Mouse (Mus musculus): ENCODE data around the gene Uqcc2. TPM values are rescaled to one million over a fixed set of nuclear protein-coding genes. Genes with fewer than 3 reads are reported as not detected.

Gene Uqcc2
- polyA plus RNA-seq, 1 experiment: 242 TPM

GRCm38 (mm10) chr17:27074849-27075745, 58.6 kb downstream of the Uqcc2 start:
- DNase-seq (ENCODE audit: low read depth): no peak
- TF ChIP-seq CTCF (IDR thresholded peaks at IDR 0.05; ENCODE audit: borderline replicate concordance, extremely low read depth, insufficient read depth, insufficient read length) (no peak), POLR2A (IDR thresholded peaks at IDR 0.05; ENCODE audit: borderline replicate concordance, extremely low read depth, insufficient read depth, insufficient read length, poor library complexity, severe bottlenecking) (no peak)

- no peak for DNase-seq (ENCODE audit: low read depth)
- TF ChIP-seq CTCF (IDR thresholded peaks at IDR 0.05; ENCODE audit: borderline replicate concordance, extremely low read depth, insufficient read depth, insufficient read length) (no peak), POLR2A (IDR thresholded peaks at IDR 0.05; ENCODE audit: borderline replicate concordance, extremely low read depth, insufficient read depth, insufficient read length, poor library complexity, severe bottlenecking) (no peak)
Measured at GRCm38 (mm10) chr17:27074236-27074635, 59.5 kb downstream of the Uqcc2 start.

- DNase-seq (ENCODE audit: low read depth): no peak
- no peak for TF ChIP-seq CTCF (IDR thresholded peaks at IDR 0.05; ENCODE audit: borderline replicate concordance, extremely low read depth, insufficient read depth, insufficient read length)
- TF ChIP-seq POLR2A (IDR thresholded peaks at IDR 0.05; ENCODE audit: borderline replicate concordance, extremely low read depth, insufficient read depth, insufficient read length, poor library complexity, severe bottlenecking): no peak
Measured at GRCm38 (mm10) chr17:27073778-27074177, 59.9 kb downstream of the Uqcc2 start.

- no peak for DNase-seq (ENCODE audit: low read depth)
- no peak for TF ChIP-seq POLR2A (IDR thresholded peaks at IDR 0.05; ENCODE audit: borderline replicate concordance, extremely low read depth, insufficient read depth, insufficient read length, poor library complexity, severe bottlenecking)
- no peak for TF ChIP-seq CTCF (IDR thresholded peaks at IDR 0.05; ENCODE audit: borderline replicate concordance, extremely low read depth, insufficient read depth, insufficient read length)
Measured at GRCm38 (mm10) chr17:27073126-27073525, 60.6 kb downstream of the Uqcc2 start.

Other genes with a start within 250 kb of the Uqcc2 start
- 9.9 and 15.7 TPM in 2 replicates for gene Kifc5b, start 216.8 kb downstream of the Uqcc2 start, polyA plus RNA-seq (2012; rRNA removed)
- gene Phf1, start 200.9 kb downstream of the Uqcc2 start, polyA plus RNA-seq (2012; rRNA removed): 50.0 and 66.4 TPM in 2 replicates
- 88.9 and 145 TPM in 2 replicates for gene Cuta, start 194.3 kb downstream of the Uqcc2 start, polyA plus RNA-seq (2012; rRNA removed)
- gene Syngap1, start 192.7 kb downstream of the Uqcc2 start, polyA plus RNA-seq (2012; rRNA removed): 120 and 136 TPM in 2 replicates
- gene Zbtb9, start 160.7 kb downstream of the Uqcc2 start, polyA plus RNA-seq (2012; rRNA removed): 22.9 and 25.1 TPM in 2 replicates
- 31.0 and 35.1 TPM in 2 replicates for gene Bak1, start 104.9 kb downstream of the Uqcc2 start, polyA plus RNA-seq (2012; rRNA removed)
- 1.4 and 3.4 TPM in 2 replicates for gene Itpr3, start 76.6 kb downstream of the Uqcc2 start, polyA plus RNA-seq (2012; rRNA removed)
- 0.29 and 0.33 TPM in 2 replicates for gene Ip6k3, start 33.9 kb upstream of the Uqcc2 start, polyA plus RNA-seq (2012; rRNA removed)
- gene Lemd2, start 70.6 kb upstream of the Uqcc2 start, polyA plus RNA-seq (2012; rRNA removed): 117 and 154 TPM in 2 replicates